Mouse (Mus musculus): ENCODE results near the gene Dact2.

Gene Dact2

DNA sequence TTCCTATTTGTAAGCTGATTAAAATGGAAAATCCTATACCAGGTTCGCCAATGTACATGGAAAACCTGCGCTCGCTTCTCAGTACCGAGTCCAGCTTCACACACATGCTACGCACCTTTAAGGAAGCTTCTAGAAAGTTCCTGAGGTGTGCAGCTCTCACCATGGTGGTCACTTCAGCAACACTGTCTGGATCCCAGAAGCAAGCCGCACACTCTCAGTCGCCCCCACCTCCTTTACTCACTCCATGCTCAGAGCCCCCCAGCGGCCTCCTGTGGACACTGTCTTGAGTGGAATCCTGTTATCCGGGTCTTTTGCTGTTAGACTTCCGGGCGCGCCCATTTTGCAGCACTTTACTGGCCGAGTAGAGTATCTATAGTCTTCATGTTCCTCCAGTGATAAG lies at the start of gene Dact2:
TSS of gene Dact2 (minus strand) at position 244 of the 400 bp plus-strand sequence.
- no peak for DNase-seq (ENCODE audit: low spot score in 2 of 2)

DNA sequence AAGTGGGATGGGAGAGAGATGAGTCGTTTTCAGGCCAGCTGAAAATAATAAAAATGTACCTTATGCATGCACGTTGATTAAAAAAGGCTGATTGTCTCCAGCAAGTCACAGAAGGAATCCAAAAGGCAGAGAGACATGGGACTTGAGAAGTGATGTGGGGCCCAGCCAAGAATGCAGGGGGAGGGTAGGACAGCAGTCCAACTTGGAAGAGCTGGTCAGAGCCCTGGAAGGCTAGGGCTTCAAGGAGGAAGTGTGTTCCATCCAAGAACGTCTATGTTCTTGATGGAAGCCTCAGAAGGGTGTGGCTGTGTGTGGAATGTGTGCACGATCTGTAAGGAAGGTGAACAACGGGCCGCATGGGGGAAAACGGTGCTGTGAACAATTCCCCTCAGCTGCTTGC lies 48.4 kb upstream of the Dact2 start:
- DNase-seq (ENCODE audit: low spot score in 2 of 2): no peak

GRCm38 (mm10) chr17:14250401-14250800 lies 46.3 kb upstream of the Dact2 start:
- DNase-seq (ENCODE audit: low spot score in 2 of 2): no peak

GRCm38 (mm10) chr17:14249595-14249994 lies 45.5 kb upstream of the Dact2 start:
- peak in 1 of 2 experiments; percentile 27 for DNase-seq (ENCODE audit: low spot score in 2 of 2)

GRCm38 (mm10) chr17:14247931-14248330 lies 43.8 kb upstream of the Dact2 start:
- no peak for DNase-seq (ENCODE audit: low spot score in 2 of 2)

GRCm38 (mm10) chr17:14246266-14246665 lies 42.2 kb upstream of the Dact2 start:
- no peak for DNase-seq (ENCODE audit: low spot score in 2 of 2)

DNA sequence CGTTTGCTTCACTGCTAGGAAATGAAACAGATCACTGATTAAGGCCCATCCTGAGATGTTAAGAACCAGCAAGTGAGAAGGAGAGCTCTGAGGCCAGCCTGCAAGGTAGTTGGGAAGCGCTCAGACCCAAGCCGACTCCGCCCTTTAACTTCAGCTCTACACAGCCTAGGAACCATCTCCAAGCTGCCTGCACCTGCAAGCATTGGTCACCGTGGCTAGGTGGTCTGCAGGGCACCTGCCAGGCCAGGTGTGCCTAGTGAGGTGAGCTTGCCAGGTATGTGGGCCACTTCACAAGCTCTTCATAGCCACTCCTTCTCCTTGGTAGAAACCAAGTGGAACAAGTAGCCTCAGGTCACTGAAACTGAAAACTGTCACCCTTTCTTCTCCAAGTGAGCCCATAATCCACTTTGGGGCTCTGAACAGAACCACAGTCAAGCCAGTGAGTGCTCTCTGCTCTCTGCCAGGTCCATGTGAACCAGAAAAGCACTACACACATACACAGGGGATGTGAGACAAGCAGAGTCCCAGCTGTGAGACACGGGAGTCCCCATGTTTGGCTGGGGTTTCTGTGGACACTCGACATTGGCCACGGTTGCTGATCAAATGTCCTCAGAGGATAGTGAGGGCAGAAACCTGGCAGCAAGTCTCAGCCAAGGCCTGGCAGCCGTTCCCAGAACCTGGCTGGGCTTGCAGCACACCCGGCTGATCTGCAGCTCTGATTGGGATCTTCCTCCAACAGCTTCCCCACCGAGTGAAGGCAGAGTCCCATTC lies 40.3 kb upstream of the Dact2 start:
- DNase-seq (ENCODE audit: low spot score in 2 of 2): no peak

GRCm38 (mm10) chr17:14242634-14243033 lies 38.5 kb upstream of the Dact2 start:
- no peak for DNase-seq (ENCODE audit: low spot score in 2 of 2)

DNA sequence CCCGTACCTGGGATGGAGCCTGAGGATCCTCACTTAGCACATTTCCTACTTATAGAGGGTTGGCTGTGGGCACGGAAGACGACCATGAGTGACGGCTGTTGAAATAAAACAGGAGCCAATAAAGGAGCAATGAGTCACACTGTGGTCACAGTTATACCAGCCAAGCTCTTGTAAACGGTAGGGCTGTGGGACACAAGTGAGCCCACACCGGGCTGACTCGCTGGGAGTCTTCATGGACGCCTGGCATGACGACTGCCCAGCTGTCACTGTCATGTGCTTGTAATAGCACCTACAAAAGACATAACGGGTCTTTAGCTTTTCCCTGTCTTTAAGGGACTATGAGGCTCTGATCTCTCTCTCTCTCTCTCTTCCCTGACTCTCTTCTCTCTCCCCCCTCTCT lies 35.9 kb upstream of the Dact2 start:
- DNase-seq (ENCODE audit: low spot score in 2 of 2): no peak

DNA sequence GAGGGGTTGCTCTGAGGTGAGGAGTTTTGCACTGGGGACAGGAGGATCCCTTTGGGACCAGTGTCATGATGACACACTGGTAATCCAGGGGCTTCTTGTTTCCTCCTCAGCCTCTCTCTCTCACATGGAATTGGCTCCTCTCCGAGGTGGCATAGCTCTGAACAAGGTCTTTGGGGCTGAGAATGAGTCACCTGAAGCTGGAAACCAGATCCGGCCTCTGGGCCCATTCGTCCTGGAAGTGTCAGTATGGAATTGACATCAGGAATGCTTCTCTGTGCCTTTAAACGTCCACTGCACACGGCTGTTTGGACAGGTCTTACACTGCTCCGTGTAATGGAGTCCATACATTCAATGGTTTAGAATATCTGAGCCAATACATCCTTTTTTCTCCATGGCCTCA lies 33.0 kb upstream of the Dact2 start:
- DNase-seq (ENCODE audit: low spot score in 2 of 2): no peak

DNA sequence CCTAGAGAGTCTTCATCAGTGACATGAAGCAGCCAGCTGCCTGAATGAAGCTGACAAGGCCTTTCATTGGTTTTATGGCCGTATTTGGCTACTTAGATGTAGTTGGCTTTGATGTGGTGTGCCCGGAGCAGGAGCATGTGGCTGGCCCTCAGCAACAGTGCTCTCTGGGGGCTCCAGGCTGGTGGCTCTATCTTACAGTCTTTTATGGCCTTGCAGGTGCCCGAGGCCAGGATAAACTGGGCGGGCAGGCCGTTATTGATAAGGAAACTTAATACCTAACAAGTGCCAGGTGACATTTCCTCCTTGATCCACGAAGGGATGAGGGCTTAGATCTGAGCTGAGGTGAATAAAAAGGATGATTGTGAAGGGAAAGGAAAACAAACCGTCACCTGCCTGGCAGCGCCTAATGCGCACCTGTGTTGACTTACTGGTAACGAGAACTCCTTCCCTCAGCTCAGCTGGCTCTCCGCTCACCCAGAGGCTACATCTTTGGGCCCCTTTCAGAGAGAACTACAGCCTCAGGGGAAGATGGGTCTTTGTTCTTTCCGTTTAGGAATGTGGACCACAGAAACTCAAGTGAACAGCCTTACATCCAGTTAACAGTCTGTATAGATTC lies 30.8 kb upstream of the Dact2 start:
- DNase-seq (ENCODE audit: low spot score in 2 of 2): no peak

DNA sequence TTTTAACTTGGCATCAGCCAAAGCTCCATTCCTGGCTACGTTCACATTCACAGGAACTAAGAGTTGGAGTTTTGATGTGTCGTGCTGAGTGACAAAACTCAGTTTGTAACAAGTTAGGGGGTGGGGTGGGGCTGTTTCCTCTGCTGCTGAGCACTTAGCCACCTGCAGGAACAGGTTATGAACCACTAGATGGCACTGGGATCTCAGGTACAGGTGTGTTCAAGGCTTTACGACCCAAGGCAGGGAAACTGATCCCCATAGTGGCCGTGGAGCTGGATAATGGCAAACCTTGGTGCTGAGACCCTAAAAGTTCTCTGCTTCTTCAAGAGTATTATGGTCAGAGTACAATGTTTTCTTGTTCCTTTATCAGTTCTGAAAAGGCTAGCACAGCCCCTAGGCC lies 29.6 kb upstream of the Dact2 start:
- no peak for DNase-seq (ENCODE audit: low spot score in 2 of 2)

DNA sequence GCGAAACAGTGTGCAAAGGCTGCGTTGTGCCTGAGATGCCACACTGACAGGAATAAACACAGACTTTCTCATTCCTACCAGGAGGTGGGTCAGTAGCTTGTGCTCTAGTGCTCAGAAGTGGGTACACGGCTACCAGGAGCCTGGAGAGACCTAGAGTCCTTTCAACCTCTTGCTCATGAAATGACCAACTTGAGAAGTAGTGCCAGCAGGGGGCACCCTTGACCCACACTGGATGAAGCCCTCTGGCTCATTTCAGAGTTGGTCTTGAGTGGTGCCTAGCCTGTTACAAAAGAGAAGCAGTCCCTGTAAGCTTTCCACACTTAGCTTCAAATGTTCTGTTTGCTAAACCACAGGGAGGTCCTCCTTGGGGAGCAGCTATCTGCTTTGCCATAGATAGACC lies 28.5 kb upstream of the Dact2 start:
- DNase-seq (ENCODE audit: low spot score in 2 of 2): peak; percentile 36 to 69

DNA sequence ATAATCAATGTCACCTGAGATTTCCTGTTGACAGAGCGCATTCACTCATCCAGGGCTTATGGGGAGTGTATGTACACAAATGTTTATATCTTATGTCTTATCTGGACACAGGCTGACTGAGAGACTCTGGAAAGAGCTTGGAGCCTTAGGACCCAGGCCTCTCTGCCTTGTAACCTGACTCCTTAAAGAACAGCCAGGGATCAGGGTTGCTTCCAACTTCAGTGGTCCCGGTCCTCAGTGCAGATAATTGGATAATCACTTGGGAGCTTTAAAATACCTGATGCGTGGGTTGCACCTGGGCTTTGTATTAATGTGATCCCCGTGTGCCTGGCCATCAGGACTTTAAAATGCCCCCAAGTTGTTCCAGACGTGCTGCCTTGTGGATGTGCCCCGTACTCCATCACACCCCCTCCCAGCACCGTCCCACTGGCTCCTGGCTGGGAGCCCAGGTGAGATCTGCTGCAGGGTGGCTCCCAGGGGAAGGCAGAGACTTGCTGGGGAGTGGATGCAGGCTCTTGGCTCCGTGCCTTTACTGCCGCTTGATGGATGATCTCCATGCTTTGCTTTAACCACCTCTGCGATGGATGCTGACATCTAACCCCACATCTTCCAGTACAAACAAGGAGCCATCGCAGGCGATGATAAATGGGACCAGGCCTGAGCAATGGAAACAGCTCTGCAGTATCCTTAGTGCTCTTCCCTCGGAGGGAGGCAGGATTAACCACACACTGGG lies 26.8 kb upstream of the Dact2 start:
- no peak for DNase-seq (ENCODE audit: low spot score in 2 of 2)

DNA sequence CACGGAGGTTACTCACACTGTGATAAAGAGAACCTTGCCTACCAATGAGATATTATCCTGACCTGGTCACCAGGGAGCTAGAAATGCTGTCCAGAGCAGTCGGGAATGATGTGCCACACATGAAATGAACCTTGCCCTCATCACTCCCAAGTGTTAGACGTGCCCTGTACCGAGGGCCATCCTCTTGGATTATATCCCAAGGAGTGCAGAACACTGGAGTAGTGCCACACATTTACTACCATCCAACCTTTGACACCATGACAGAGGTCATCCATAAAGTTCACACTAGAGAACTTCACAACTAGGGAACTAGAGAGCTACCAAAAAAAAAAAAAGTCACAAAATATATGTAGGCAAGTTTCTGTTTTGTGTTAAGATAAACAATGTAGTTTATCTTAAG lies 24.3 kb upstream of the Dact2 start:
- no peak for DNase-seq (ENCODE audit: low spot score in 2 of 2)

- DNase-seq (ENCODE audit: low spot score in 2 of 2): no peak
These were observed 23.5 kb upstream of the Dact2 start for GRCm38 (mm10) chr17:14227601-14228000.

DNA sequence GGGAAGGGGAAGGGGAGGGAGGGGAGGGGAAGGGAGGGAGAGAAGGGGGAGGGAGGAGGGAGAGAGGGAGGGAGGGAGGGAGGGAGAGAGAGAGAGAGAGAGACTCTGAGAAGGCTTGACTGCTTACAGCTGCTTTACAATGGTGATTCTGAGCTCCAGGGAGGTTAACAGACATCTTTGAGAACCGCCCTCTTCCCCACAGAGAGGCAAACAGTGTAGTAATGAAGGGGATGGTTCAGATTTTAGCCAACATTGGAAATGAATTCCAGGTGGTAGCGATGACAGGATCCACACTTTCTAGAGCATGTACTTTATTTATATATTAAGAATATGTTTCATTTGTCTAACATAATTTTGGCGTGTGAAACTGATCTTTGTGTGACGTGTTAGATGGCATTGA lies 22.7 kb upstream of the Dact2 start:
- DNase-seq (ENCODE audit: low spot score in 2 of 2): no peak

- DNase-seq (ENCODE audit: low spot score in 2 of 2): no peak
These were observed 22.0 kb upstream of the Dact2 start for GRCm38 (mm10) chr17:14225982-14226652.

GRCm38 (mm10) chr17:14221893-14222615 lies 17.9 kb upstream of the Dact2 start:
- DNase-seq (ENCODE audit: low spot score in 2 of 2): no peak

DNA sequence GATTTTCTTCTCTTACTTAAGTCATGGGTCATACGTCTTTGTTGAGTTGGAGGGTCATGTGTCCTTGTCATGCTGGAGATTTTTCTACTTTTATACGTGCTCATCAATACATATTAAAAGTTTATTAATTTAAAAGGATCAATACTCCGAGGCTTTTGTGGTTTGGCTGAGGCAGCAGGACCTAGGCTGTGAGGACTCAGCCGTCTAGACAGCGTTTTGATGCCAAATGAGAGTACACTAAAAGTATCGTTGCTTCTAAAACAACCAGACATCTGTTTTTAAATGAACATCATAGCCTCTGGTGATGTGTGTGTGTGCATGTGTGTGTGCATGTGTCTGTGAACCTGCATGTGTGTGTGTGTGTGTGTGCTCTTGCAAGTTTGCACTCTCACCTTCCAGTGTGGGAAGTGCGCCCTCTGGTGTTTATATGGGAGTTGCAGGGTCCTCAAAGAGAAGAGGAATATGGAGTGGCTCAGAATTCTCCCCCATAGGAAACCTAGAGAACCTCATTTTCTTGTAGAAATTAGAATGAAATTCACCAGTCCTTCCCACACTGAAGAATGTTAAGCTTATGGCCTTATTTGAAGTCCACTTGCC lies 16.6 kb upstream of the Dact2 start:
- no peak for DNase-seq (ENCODE audit: low spot score in 2 of 2)

DNA sequence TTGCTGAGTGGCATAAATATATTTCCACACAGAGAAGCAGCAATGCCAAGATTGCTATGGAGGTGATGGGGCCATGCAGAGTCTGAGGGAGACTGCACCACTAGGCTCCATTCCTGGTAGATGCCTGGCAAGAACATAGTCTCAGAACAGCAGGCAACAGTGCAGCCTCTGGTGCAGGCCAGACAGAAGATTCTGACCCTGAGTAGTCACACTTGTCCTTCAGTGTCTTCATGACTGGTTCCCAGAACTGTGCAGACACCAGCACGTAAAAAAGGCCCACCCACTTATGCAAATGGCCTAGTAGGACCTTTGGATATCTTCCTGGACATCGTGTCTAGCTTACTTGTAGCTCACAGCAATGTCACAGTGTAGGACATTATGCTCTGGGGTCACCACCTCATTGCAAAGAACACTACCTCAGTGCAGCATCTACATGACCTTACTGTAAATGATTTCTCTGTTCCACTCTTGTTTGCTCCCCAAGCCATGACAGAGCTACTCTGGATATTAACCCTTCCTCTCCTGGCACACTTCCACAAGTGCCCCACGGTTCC lies 9.9 kb upstream of the Dact2 start:
- no peak for DNase-seq (ENCODE audit: low spot score in 2 of 2)

Measured in spleen, postnatal 4 days (tissue).